Mouse (Mus musculus) gastrocnemius, postnatal 36 days (tissue): ENCODE results near the gene Pakap. TPM values are rescaled to one million over a fixed set of nuclear protein-coding genes. Genes with fewer than 3 reads are reported as not detected.

Experiments used
- DNase-seq, 2 experiments: peaks; one replicate each; pipeline ENCODE4 v3.0.0; 2022
- intact Hi-C: fragments of 180-260 bp; cut with DNase I; formaldehyde crosslinking; loops from one replicate; pipeline ENCODE4 v1.15.1; 2025
- total RNA-seq, 2 experiments: library from RNA; stranded (reverse); gene quantifications; 2 replicates each; pipeline ENCODE4 v1.2.3; 2021

The Pakap gene
- total RNA-seq, 2 experiments from 2014 or later: 3.9 to 6.6 TPM

- intact Hi-C loops: no loop called here
- DNase-seq: no peak
These were observed 216.0 kb downstream of the Pakap start for GRCm38 (mm10) chr4:57783853-57784600.

- no peak for DNase-seq
- intact Hi-C loops: loop anchor here (1.0 to 5.0 kb wide), 2 partner anchors 94 to 117 kb away; no protein-coding TSS in a partner anchor
These were observed 220.7 kb downstream of the Pakap start for GRCm38 (mm10) chr4:57788709-57789108.

- no peak for DNase-seq
- intact Hi-C loops: loop anchor here (5.0 kb wide), 1 partner anchor 93 kb away; no protein-coding TSS in a partner anchor
These were observed 221.1 kb downstream of the Pakap start for GRCm38 (mm10) chr4:57789118-57789517.

GRCm38 (mm10) chr4:57793989-57794388 is 226.0 kb downstream of the Pakap start:
- intact Hi-C loops: no loop called here
- DNase-seq: no peak

GRCm38 (mm10) chr4:57794547-57794946 is 226.6 kb downstream of the Pakap start:
- intact Hi-C loops: no loop called here
- no peak for DNase-seq

- no peak for DNase-seq
- intact Hi-C loops: no loop called here
These were observed 229.7 kb downstream of the Pakap start for GRCm38 (mm10) chr4:57797548-57798285.

GRCm38 (mm10) chr4:57798286-57799018 is 230.5 kb downstream of the Pakap start:
- DNase-seq: no peak
- intact Hi-C loops: no loop called here

GRCm38 (mm10) chr4:57799297-57799696 is 231.3 kb downstream of the Pakap start:
- intact Hi-C loops: no loop called here
- no peak for DNase-seq

GRCm38 (mm10) chr4:57801239-57801638 is 233.3 kb downstream of the Pakap start:
- intact Hi-C loops: no loop called here
- DNase-seq: no peak

- intact Hi-C loops: no loop called here
- no peak for DNase-seq
These were observed 234.0 kb downstream of the Pakap start for GRCm38 (mm10) chr4:57801986-57802385.

GRCm38 (mm10) chr4:57802411-57802810 is 234.4 kb downstream of the Pakap start:
- intact Hi-C loops: no loop called here
- DNase-seq: no peak

GRCm38 (mm10) chr4:57804902-57805301 is 236.9 kb downstream of the Pakap start:
- intact Hi-C loops: no loop called here
- DNase-seq: no peak

GRCm38 (mm10) chr4:57809449-57809848 is 241.5 kb downstream of the Pakap start:
- intact Hi-C loops: no loop called here
- no peak for DNase-seq

- intact Hi-C loops: no loop called here
These were observed 244.1 kb downstream of the Pakap start for GRCm38 (mm10) chr4:57812075-57812474.

GRCm38 (mm10) chr4:57812916-57813575 is 245.1 kb downstream of the Pakap start:
- intact Hi-C loops: no loop called here
- DNase-seq: no peak

More at GRCm38 (mm10) chr4:57812075-57812474, 244.1 kb downstream of the Pakap start:
- no peak for DNase-seq

GRCm38 (mm10) chr4:57813576-57813945 is 245.6 kb downstream of the Pakap start:
- DNase-seq: no peak
- intact Hi-C loops: no loop called here

- intact Hi-C loops: no loop called here
- no peak for DNase-seq
These were observed 247.4 kb downstream of the Pakap start for GRCm38 (mm10) chr4:57815355-57815754.

GRCm38 (mm10) chr4:57816146-57816545 is 248.2 kb downstream of the Pakap start:
- no peak for DNase-seq
- intact Hi-C loops: no loop called here

GRCm38 (mm10) chr4:57820839-57821374 is 252.9 kb downstream of the Pakap start:
- no peak for DNase-seq
- intact Hi-C loops: no loop called here
